Mouse (Mus musculus): ENCODE data around the gene Gm21987. TPM values are rescaled to one million over a fixed set of nuclear protein-coding genes. Genes with fewer than 3 reads are reported as not detected.

Gm21987 gene
- total RNA-seq, 1 experiment, result not detected

DNA sequence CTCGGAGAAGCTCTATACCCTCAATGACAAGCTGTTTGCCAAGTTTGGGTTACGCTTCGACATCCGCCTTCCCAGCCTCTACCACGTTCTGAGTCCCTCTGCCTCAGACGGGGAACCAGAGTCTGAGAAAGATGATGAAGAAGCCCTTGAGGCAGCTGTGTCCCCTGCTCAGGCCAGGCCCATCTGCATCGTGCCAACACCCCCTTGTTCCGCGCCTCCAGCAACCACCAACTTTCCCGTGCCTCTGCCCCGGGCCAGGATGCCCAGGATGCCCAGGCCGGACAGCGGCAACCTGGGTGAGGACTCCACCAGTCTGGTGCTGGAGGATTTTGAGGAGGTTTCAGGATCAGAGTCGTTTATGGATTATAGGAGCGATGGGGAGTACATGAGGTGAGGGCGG lies 27.1 kb downstream of the Gm21987 start:
- H3K36me3 ChIP-seq (ENCODE audit: control insufficient read depth, insufficient read depth, low read length, poor library complexity, severe bottlenecking), result no peaks in the 10 kb centered on the region
- H3K9ac ChIP-seq (ENCODE audit: insufficient read depth, low read depth, low read length, poor library complexity, severe bottlenecking), result no peak overlapping the region
- H3K4me3 ChIP-seq (ENCODE audit: insufficient read depth in 1 of 2, low read depth in 1 of 2, low read length in 2 of 2, poor library complexity in 1 of 2, severe bottlenecking in 1 of 2), result peak overlapping the region; percentile 18 to 37
- in situ Hi-C loops (cut with MboI; ENCODE audit: low sequenced_read_pairs in 2 of 2, unreplicated experiment in 2 of 2), result no loop called here
- peaks cover 2 to 6% of the 10 kb centered on the region in 2 experiments; a peak in 2 of 4 replicates for H3K4me1 ChIP-seq (ENCODE audit: control insufficient read depth in 2 of 2, insufficient read depth in 2 of 2, low read length in 2 of 2, poor library complexity in 1 of 2)
- TF ChIP-seq CHD2 (IDR thresholded peaks at IDR 0.05; ENCODE audit: low read depth, low read length) (no peak), ZC3H11A (IDR thresholded peaks at IDR 0.05; ENCODE audit: borderline replicate concordance, low read depth, low read length) (no peak), MAFK (IDR thresholded peaks at IDR 0.05; ENCODE audit: insufficient read depth, low read depth, low read length) (no peak), HCFC1 (IDR thresholded peaks at IDR 0.05; ENCODE audit: borderline replicate concordance, insufficient read depth, low read length) (no peak), ZNF384 (IDR thresholded peaks at IDR 0.05; ENCODE audit: low read depth, low read length) (no peak)
- peak; percentile 21 for DNase-seq (ENCODE audit: low read depth, low spot score)
- H3K27ac ChIP-seq (ENCODE audit: insufficient read depth, low read depth, low read length, poor library complexity, severe bottlenecking), result no peak overlapping the region
- H3K9me3 ChIP-seq (ENCODE audit: control insufficient read depth, insufficient read depth, low read depth, low read length), result no peaks in the 10 kb centered on the region

- Histone ChIP-seq H3K9ac (ENCODE audit: insufficient read depth, low read depth, low read length, poor library complexity, severe bottlenecking) (no peak overlapping the region), H3K9me3 (ENCODE audit: control insufficient read depth, insufficient read depth, low read depth, low read length) (no peaks in the 10 kb centered on the region), H3K27ac (ENCODE audit: insufficient read depth, low read depth, low read length, poor library complexity, severe bottlenecking) (no peak overlapping the region), H3K4me1 (ENCODE audit: control insufficient read depth in 2 of 2, insufficient read depth in 2 of 2, low read length in 2 of 2, poor library complexity in 1 of 2) (peaks cover 2 to 6% of the 10 kb centered on the region in 2 experiments; a peak in 2 of 4 replicates), H3K4me3 (ENCODE audit: insufficient read depth in 1 of 2, low read depth in 1 of 2, low read length in 2 of 2, poor library complexity in 1 of 2, severe bottlenecking in 1 of 2) (peak overlapping the region; percentile 18 to 37), H3K36me3 (ENCODE audit: control insufficient read depth, insufficient read depth, low read length, poor library complexity, severe bottlenecking) (no peaks in the 10 kb centered on the region)
- in situ Hi-C loops (cut with MboI; ENCODE audit: low sequenced_read_pairs in 2 of 2, unreplicated experiment in 2 of 2), result no loop called here
- DNase-seq (ENCODE audit: low read depth, low spot score), result peak; percentile 59
- no peak for TF ChIP-seq CHD2 (IDR thresholded peaks at IDR 0.05; ENCODE audit: low read depth, low read length)
- no peak for TF ChIP-seq ZNF384 (IDR thresholded peaks at IDR 0.05; ENCODE audit: low read depth, low read length)
- no peak for TF ChIP-seq ZC3H11A (IDR thresholded peaks at IDR 0.05; ENCODE audit: borderline replicate concordance, low read depth, low read length)
- no peak for TF ChIP-seq MAFK (IDR thresholded peaks at IDR 0.05; ENCODE audit: insufficient read depth, low read depth, low read length)
- no peak for TF ChIP-seq HCFC1 (IDR thresholded peaks at IDR 0.05; ENCODE audit: borderline replicate concordance, insufficient read depth, low read length)
Measured at GRCm38 (mm10) chr16:38374379-38375140, 27.7 kb downstream of the Gm21987 start.

DNA sequence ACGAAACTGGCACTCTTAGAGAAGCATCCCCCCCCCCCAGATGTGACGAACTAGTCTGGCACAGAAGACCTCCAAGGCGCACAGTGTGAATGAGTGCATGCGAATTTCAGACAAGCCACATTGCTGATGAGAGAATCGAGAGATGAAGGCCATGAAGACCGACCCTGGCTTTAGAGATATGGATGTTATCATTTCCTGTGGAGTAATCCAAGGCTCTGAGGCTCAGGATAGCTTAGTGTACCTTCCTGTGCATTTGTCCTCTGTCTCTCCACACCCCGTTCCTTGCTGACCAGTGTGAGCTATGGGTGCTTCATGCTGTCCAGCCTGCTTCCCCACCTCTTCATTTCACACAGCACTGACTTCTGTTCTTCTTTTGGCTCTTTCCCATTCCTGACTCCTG lies 28.3 kb downstream of the Gm21987 start:
- H3K4me3 ChIP-seq (ENCODE audit: insufficient read depth in 1 of 2, low read depth in 1 of 2, low read length in 2 of 2, poor library complexity in 1 of 2, severe bottlenecking in 1 of 2), result no peak overlapping the region
- no peaks in the 10 kb centered on the region for H3K36me3 ChIP-seq (ENCODE audit: control insufficient read depth, insufficient read depth, low read length, poor library complexity, severe bottlenecking)
- no peak overlapping the region for H3K9ac ChIP-seq (ENCODE audit: insufficient read depth, low read depth, low read length, poor library complexity, severe bottlenecking)
- H3K9me3 ChIP-seq (ENCODE audit: control insufficient read depth, insufficient read depth, low read depth, low read length), result no peaks in the 10 kb centered on the region
- peaks cover 2 to 6% of the 10 kb centered on the region in 2 experiments; a peak in 2 of 4 replicates for H3K4me1 ChIP-seq (ENCODE audit: control insufficient read depth in 2 of 2, insufficient read depth in 2 of 2, low read length in 2 of 2, poor library complexity in 1 of 2)
- in situ Hi-C loops (cut with MboI; ENCODE audit: low sequenced_read_pairs in 2 of 2, unreplicated experiment in 2 of 2), result no loop called here
- no peak for TF ChIP-seq CHD2 (IDR thresholded peaks at IDR 0.05; ENCODE audit: low read depth, low read length)
- no peak for TF ChIP-seq HCFC1 (IDR thresholded peaks at IDR 0.05; ENCODE audit: borderline replicate concordance, insufficient read depth, low read length)
- no peak for TF ChIP-seq MAFK (IDR thresholded peaks at IDR 0.05; ENCODE audit: insufficient read depth, low read depth, low read length)
- no peak overlapping the region for H3K27ac ChIP-seq (ENCODE audit: insufficient read depth, low read depth, low read length, poor library complexity, severe bottlenecking)
- DNase-seq (ENCODE audit: low read depth, low spot score), result no peak

DNA sequence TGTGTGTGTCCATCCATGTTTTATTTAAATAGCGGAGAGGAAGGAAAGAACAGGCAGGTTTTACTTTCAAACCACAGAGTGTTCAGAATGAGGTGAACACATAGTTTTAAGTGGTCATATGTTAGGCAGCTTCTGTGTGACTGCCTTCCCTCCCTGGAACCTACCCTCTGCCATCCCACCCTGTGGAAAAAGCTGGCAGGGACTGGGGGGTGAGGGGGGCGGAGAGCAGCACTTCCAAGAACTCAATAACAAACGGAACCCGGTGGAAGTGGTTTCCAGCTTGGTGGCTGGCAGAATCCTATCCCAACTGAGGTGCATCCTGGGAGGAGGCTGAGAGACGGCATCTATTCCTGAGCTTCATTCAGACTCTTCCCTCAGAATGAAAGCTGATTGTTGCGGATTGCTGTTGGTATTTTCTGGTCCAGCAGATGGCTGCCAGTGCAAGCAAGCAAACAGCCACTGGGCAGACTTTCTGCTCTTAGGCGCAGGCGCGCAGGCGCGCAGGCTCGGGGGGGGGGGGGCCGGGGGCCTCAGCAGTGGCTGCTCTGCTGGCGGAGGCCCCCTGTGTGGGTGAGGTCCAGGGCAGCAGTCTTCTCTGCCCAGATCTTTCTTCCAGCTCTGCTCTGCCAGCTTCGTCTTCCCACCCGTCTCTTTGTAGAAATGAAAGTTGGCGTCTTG lies 29.5 kb downstream of the Gm21987 start:
- no peaks in the 10 kb centered on the region for H3K9me3 ChIP-seq (ENCODE audit: control insufficient read depth, insufficient read depth, low read depth, low read length)
- no peaks in the 10 kb centered on the region for H3K36me3 ChIP-seq (ENCODE audit: control insufficient read depth, insufficient read depth, low read length, poor library complexity, severe bottlenecking)
- in situ Hi-C loops (cut with MboI; ENCODE audit: low sequenced_read_pairs in 2 of 2, unreplicated experiment in 2 of 2), result no loop called here
- no peak overlapping the region for H3K4me3 ChIP-seq (ENCODE audit: insufficient read depth in 1 of 2, low read depth in 1 of 2, low read length in 2 of 2, poor library complexity in 1 of 2, severe bottlenecking in 1 of 2)
- no peak for DNase-seq (ENCODE audit: low read depth, low spot score)
- H3K4me1 ChIP-seq (ENCODE audit: control insufficient read depth in 2 of 2, insufficient read depth in 2 of 2, low read length in 2 of 2, poor library complexity in 1 of 2), result peaks cover 2 to 6% of the 10 kb centered on the region in 2 experiments; a peak in 2 of 4 replicates
- no peak overlapping the region for H3K27ac ChIP-seq (ENCODE audit: insufficient read depth, low read depth, low read length, poor library complexity, severe bottlenecking)
- TF ChIP-seq ZC3H11A (IDR thresholded peaks at IDR 0.05; ENCODE audit: borderline replicate concordance, low read depth, low read length) (no peak), ZNF384 (IDR thresholded peaks at IDR 0.05; ENCODE audit: low read depth, low read length) (no peak), CHD2 (IDR thresholded peaks at IDR 0.05; ENCODE audit: low read depth, low read length) (no peak), MAFK (IDR thresholded peaks at IDR 0.05; ENCODE audit: insufficient read depth, low read depth, low read length) (no peak), HCFC1 (IDR thresholded peaks at IDR 0.05; ENCODE audit: borderline replicate concordance, insufficient read depth, low read length) (no peak)
- peak overlapping the region; percentile 14; the same call in 1 of the 2 replicates for H3K9ac ChIP-seq (ENCODE audit: insufficient read depth, low read depth, low read length, poor library complexity, severe bottlenecking)

Measured in ES-E14 (cell line).